Mouse (Mus musculus): ENCODE results near the gene Vmn2r99. TPM values are rescaled to one million over a fixed set of nuclear protein-coding genes. Genes with fewer than 3 reads are reported as not detected.

Vmn2r99 gene
- not detected in 2 replicates for polyA plus RNA-seq (2012; rRNA removed)
- polyA plus RNA-seq (2014; fragmentation: Nextera tagmentation; extraction: Ambion mirVana): not detected in 2 replicates

DNA sequence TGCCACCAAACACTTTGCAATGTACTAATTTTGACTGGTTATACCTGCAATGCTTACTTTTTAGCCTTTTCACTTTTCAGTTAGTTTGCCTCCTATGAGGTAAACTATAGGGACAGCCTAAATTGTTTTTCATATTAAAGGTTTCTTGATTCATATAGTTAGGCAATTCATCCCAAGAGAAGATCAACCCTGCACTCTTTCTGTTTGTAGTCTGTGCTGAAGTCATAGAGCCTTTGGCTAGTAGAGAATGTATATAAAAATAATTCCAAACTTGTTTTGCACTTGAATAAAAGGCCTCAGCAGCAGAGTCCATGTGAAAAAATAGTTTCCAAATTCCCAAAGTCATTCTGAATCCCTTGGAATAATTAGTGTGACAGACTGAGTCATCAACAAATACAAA is at the start of gene Vmn2r99:
Vmn2r99 (plus strand) TSS at position 301 of the 400 bp plus-strand sequence.
- Histone ChIP-seq H3K27me3 (ENCODE audit: control insufficient read depth, insufficient read depth, low read length) (no peaks in the 10 kb centered on the region), H3K27ac (no peak within 1 kb of the TSS), H3K9me3 (ENCODE audit: control insufficient read depth, low read length) (no peaks in the 10 kb centered on the region), H3K36me3 (replicated peaks; ENCODE audit: control insufficient read depth, insufficient read depth, low read depth) (no peaks in the 10 kb centered on the region), H3K9ac (replicated peaks) (no peak within 1 kb of the TSS), H3K4me1 (replicated peaks; ENCODE audit: control insufficient read depth in 2 of 2, insufficient read depth in 2 of 2, low read length in 1 of 2) (no peaks in the 10 kb centered on the region), H3K4me2 (ENCODE audit: low read depth) (no peak within 1 kb of the TSS), H3K4me3 (ENCODE audit: insufficient read depth in 1 of 2, low read depth in 2 of 2, low read length in 2 of 2) (no peak within 1 kb of the TSS)
- no peak for DNase-seq (ENCODE audit: low read depth in 3 of 3, low spot score in 3 of 3)
- TF ChIP-seq CTCF (IDR thresholded peaks at IDR 0.05; ENCODE audit: low read depth) (no peak), EP300 (IDR thresholded peaks at IDR 0.05; ENCODE audit: low read depth) (no peak)
- no peak for ATAC-seq (ENCODE audit: insufficient read depth)

DNA sequence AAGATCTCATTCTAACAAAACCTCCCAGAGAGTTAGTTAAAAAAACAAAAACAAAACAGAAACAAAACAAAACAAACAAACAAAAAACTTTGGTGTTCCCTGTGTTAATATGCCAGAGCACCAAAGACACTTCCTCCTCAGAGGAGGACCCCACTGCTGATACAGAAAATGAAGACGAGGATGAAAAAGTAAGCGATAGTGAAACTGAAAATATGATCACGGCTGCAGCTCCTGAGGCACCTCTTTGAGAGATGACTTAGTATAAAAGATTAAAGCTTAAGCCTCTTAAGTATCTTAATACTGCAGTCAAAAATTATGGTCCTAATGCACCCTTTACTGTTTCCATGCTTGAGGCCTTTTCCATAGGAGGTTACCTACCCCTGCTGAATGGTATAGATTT is 75.9 kb downstream of the Vmn2r99 start:
- Histone ChIP-seq H3K9me3 (ENCODE audit: control insufficient read depth, low read length) (no peaks in the 10 kb centered on the region), H3K27me3 (ENCODE audit: control insufficient read depth, insufficient read depth, low read length) (no peaks in the 10 kb centered on the region), H3K36me3 (replicated peaks; ENCODE audit: control insufficient read depth, insufficient read depth, low read depth) (no peaks in the 10 kb centered on the region), H3K4me1 (replicated peaks; ENCODE audit: control insufficient read depth in 2 of 2, insufficient read depth in 2 of 2, low read length in 1 of 2) (no peaks in the 10 kb centered on the region), H3K27ac (no peak overlapping the region), H3K4me3 (ENCODE audit: insufficient read depth in 1 of 2, low read depth in 2 of 2, low read length in 2 of 2) (no peak overlapping the region), H3K4me2 (ENCODE audit: low read depth) (no peak overlapping the region), H3K9ac (replicated peaks) (no peak overlapping the region)
- DNase-seq (ENCODE audit: low read depth in 3 of 3, low spot score in 3 of 3) (no peak), ATAC-seq (ENCODE audit: insufficient read depth) (no peak)
- TF ChIP-seq CTCF (IDR thresholded peaks at IDR 0.05; ENCODE audit: low read depth): no peak
- TF ChIP-seq EP300 (IDR thresholded peaks at IDR 0.05; ENCODE audit: low read depth): no peak
- WGBS (ENCODE audit: insufficient replicate concordance): 74% methylated on average over 3 of the region's 3 CpGs

DNA sequence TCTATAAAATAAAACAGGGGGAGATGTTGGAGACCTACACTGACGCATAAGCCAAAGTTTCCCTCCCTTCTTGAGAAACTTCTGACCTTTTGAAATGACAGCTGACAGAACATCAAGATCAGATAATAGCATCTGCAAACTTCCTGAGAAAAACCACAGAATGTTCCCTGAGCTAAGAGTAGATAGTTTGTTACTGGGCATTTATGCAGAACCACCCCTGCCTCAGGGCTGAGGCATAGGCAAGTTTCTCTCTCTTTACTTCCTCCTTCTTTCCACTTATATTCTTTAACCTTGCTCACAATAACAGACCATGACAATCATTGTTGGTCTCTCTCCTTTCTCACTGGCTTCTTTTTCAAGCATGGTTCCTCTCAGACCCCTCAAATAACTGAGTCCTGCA is 83.2 kb downstream of the Vmn2r99 start:
- Histone ChIP-seq H3K27ac (no peak overlapping the region), H3K9ac (replicated peaks) (no peak overlapping the region), H3K4me2 (ENCODE audit: low read depth) (no peak overlapping the region), H3K4me3 (ENCODE audit: insufficient read depth in 1 of 2, low read depth in 2 of 2, low read length in 2 of 2) (no peak overlapping the region), H3K36me3 (replicated peaks; ENCODE audit: control insufficient read depth, insufficient read depth, low read depth) (no peaks in the 10 kb centered on the region), H3K4me1 (replicated peaks; ENCODE audit: control insufficient read depth in 2 of 2, insufficient read depth in 2 of 2, low read length in 1 of 2) (no peaks in the 10 kb centered on the region), H3K9me3 (ENCODE audit: control insufficient read depth, low read length) (no peaks in the 10 kb centered on the region), H3K27me3 (ENCODE audit: control insufficient read depth, insufficient read depth, low read length) (no peaks in the 10 kb centered on the region)
- WGBS (ENCODE audit: insufficient replicate concordance): 63% methylated on average over 1 of the region's 1 CpGs
- no peak for DNase-seq (ENCODE audit: low read depth in 3 of 3, low spot score in 3 of 3)
- TF ChIP-seq EP300 (IDR thresholded peaks at IDR 0.05; ENCODE audit: low read depth) (no peak), CTCF (IDR thresholded peaks at IDR 0.05; ENCODE audit: low read depth) (no peak)
- no peak for ATAC-seq (ENCODE audit: insufficient read depth)

Other genes with a start within 250 kb of the Vmn2r99 start
- gene Vmn2r100, start 142.8 kb downstream of the Vmn2r99 start, polyA plus RNA-seq (2012; rRNA removed): not detected in 2 replicates
- not detected in 2 replicates for gene Vmn2r100, start 142.8 kb downstream of the Vmn2r99 start, polyA plus RNA-seq (2014; fragmentation: Nextera tagmentation; extraction: Ambion mirVana)
- not detected in 2 replicates for gene Vmn2r101, start 215.3 kb downstream of the Vmn2r99 start, polyA plus RNA-seq (2012; rRNA removed)
- gene Vmn2r101, start 215.3 kb downstream of the Vmn2r99 start, polyA plus RNA-seq (2014; fragmentation: Nextera tagmentation; extraction: Ambion mirVana): not detected in 2 replicates